Mouse (Mus musculus) monocyte, adult 2 months (primary cell): Measurements from ENCODE around the gene Emilin1.
A peak's percentile ranks its signal among the peaks of the same experiment; 100 is the strongest.

Source experiments
- DNase-seq, 2 experiments: peaks; one replicate each; pipeline ENCODE4 v3.0.0; 2022; ENCODE audit warnings: low spot score in 2 of 2, low read depth in 1 of 2

Emilin1 gene

DNA sequence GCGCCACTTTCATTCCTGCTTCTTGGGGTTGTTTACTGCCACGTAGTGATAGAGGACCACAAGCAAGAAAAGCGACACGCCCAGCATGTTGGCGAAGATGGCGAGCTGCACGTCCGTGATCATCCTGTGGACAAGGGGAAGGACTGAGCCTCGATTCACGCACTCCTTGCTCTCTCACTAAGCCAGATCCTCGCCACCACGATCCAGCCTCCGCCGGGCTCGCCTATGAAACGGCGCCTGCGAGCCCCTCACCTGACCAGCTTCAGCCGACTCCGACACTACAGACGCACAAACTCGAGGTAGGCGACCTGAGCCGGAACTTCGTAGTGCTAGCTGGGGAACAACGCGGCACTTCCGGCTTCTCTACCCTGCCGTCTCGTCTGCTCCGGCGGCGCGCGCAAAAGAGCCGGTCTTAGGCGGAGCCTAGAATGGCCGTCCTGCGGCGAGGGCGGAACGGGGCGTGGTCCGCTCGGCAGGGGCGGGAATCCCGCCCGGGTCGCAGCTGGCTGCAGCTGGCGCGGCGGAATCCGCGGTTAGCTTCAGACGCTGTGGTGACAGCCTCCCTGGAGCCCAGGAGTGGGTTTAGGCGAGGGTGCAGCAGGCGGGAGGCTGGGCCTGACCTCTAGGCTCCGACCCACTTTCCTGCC, 5.7 kb upstream of the Emilin1 start, which contains the start of gene Ost4:
Gene Ost4, minus strand, starts transcription at position 376 of the 647 bp plus-strand sequence.
- DNase-seq: peak; percentile 93 to 95

- no peak for DNase-seq
Measured at GRCm38 (mm10) chr5:30908426-30909299, 4.5 kb upstream of the Emilin1 start.

GRCm38 (mm10) chr5:30909300-30909659, 3.9 kb upstream of the Emilin1 start:
- no peak for DNase-seq

- DNase-seq: no peak
Measured at GRCm38 (mm10) chr5:30909863-30910262, 3.3 kb upstream of the Emilin1 start.

- no peak for DNase-seq
Measured at GRCm38 (mm10) chr5:30910481-30910880, 2.7 kb upstream of the Emilin1 start.

DNA sequence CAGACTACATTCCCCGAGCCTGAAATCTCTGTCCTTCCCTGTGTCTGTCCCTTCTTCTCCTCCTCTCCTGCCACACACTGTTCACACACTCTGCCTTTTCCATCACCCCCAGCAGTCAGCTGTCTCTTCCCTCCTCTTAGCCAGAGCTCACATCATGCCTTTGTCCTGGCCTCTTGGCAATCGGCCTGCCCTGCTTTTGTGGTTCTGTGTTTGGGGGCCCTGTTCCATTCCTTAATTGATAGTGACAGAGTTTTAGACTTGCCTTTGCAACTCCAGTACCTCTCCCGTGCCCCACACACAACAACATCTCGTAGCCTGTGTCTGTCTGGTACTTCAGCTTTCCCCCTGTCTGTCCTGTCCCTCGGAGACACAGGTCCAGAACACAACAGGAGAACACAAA, 1.0 kb upstream of the Emilin1 start:
- DNase-seq: no peak

GRCm38 (mm10) chr5:30914101-30914635, 966 bp downstream of the Emilin1 start:
- no peak for DNase-seq

- no peak for DNase-seq
Measured at GRCm38 (mm10) chr5:30914849-30915248, 1.6 kb downstream of the Emilin1 start.

- DNase-seq: no peak
Measured at GRCm38 (mm10) chr5:30915456-30915855, 2.3 kb downstream of the Emilin1 start.

DNA sequence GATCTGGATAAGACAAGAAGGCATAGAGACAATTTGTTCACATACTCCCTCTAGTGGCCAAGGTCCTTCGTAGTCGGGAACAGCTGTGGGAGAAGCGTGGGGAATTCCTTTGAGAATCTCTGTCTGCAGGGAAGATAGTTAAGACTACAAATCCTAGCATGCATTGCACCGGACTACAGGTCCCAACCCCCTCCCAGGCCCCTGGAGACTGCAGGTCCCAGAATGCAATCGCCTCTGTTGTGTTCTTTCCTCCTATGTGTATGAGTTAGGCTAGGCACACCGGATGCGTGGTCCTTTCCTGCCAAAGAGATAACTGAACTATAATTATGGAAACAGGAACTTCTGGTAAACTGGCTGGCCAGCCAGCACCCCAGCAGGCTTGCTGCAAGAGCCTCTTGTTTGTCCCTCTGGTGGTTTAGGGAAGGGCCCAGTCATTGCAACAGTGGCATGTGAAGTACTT, 2.8 kb downstream of the Emilin1 start:
- DNase-seq: peak; percentile 64 to 68

DNA sequence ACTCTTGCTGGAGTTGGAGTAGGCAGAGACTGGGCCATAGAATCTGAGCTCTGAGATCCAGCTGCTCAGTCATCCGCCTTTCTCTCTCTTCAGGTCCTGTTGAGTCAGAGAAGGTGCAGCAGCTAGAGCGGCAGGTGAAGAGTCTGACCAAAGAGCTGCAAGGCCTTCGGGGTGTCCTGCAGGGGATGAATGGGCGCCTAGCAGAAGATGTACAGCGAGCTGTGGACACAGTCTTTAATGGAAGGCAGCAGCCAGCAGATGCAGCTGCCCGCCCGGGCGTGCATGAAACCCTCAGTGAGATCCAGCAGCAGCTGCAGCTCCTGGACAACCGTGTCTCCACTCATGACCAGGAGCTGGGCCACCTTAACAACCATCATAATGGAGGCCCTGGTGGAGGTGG, 3.6 kb downstream of the Emilin1 start:
- DNase-seq: no peak

GRCm38 (mm10) chr5:30917348-30917747, 4.1 kb downstream of the Emilin1 start:
- no peak for DNase-seq

DNA sequence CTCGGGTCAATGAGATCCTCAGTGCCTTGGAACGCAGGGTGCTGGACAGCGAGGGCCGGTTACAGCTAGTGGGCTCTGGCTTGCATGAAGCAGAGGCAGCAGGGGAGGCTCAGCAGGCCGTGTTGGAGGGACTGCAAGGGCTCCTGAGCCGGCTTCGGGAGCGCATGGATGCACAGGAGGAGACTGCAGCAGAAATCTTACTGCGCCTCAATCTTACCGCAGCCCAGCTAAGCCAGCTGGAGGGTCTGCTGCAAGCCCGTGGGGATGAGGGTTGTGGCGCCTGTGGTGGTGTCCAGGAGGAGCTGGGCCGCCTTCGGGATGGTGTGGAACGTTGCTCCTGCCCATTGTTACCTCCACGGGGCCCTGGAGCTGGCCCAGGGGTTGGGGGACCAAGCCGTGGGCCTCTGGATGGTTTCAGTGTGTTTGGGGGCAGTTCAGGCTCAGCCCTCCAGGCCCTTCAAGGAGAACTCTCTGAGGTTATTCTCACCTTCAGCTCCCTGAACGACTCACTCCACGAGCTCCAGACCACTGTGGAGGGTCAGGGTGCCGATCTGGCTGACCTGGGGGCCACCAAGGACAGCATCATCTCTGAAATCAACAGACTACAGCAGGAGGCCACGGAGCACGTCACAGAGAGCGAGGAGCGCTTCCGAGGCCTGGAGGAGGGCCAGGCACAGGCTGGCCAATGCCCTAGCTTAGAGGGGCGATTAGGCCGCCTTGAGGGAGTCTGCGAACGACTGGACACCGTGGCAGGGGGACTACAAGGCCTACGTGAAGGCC, 4.9 kb downstream of the Emilin1 start:
- DNase-seq: no peak

DNA sequence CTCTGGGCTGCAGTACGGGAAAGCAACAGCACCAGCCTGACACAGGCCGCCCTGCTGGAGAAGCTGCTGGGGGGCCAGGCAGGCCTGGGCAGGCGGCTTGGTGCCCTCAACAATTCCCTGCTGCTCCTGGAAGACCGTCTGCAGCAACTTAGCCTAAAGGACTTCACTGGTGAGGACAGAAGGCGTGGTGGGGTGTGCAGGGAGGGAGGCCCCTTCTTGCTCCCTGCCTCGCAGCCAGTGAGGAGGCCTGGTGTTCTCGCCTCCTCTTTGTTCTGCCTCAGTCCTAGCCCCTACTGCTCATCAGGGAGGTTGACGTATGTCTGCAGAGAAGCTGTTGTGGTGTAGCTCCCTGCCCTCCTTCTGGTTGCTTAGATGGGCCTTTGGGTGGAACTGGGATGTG, 5.5 kb downstream of the Emilin1 start:
- DNase-seq: no peak

DNA sequence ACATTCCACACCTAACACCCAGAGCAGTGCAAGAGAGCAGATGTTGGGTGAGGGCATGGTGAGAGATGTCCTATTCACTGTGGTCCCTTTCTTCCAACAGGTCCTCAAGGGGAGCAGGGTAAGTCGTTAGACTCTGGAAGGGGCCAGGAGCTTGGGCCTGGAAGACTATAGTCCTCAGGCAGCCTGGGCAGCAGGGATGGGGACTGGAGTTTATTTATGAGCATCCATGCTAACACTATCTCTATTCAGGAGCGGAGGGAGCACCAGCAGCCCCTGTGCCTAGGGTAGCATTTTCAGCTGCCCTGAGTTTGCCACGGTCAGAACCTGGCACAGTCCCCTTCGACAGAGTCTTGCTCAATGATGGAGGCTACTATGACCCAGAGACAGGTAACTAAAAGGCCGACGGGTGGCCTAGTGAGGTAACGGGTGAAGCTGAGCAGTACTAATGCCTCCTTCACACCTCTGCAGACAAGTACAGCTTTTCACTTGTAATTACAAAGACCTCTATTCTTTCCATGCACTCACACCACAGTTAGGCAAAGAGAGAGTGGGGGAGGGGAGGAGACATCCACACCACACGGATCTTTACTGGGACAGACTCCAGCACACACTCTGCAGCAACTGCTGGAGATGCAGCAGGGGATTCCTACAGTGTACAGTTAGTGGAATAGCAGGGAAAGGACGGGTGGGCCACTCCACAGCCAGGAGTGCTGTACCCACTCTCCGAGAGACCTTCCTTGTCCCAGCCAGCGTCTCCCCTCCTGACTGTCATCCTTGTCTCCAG, 6.8 kb downstream of the Emilin1 start:
- no peak for DNase-seq

- DNase-seq: peak in 1 of 2 experiments; percentile 51
Measured at GRCm38 (mm10) chr5:30920621-30921020, 7.4 kb downstream of the Emilin1 start.

GRCm38 (mm10) chr5:30921256-30922033, 8.2 kb downstream of the Emilin1 start, which contains the start of gene Khk:
Khk (plus strand) TSS chr5:30921431.
- DNase-seq: peak; percentile 62 to 83

- no peak for DNase-seq
Measured at GRCm38 (mm10) chr5:30922581-30923041, 9.4 kb downstream of the Emilin1 start.

DNA sequence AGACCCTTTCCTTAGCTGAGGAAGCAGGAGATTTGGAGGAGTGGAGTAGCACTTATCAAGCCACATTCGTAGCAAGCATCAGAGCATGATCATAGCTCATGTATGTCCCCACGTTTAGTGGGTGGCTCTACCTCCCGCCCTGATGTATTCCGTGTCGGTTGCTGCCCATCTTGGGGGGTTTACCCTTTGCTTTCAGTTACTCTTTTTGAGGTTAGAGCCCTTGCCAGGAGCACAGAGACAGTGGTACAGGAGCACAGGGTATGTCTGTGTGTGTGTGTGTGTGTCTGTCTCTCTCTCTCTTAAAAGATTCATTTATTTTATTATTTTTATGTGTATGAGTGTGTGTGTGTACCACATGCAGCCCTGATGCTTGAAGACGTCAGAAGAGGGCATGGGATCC, 9.9 kb downstream of the Emilin1 start:
- no peak for DNase-seq

GRCm38 (mm10) chr5:30924614-30925013, 11.4 kb downstream of the Emilin1 start:
- DNase-seq: no peak
